Mouse (Mus musculus): ENCODE results near the gene Tmem51. TPM values are rescaled to one million over a fixed set of nuclear protein-coding genes. Genes with fewer than 3 reads are reported as not detected.
A peak's percentile ranks its signal among the peaks of the same experiment; 100 is the strongest.

Tmem51 gene
- polyA plus RNA-seq, 1 experiment from 2014 or later, result 16.7 TPM

- peaks cover 14% of the 10 kb centered on the region for H3K4me1 ChIP-seq (replicated peaks; ENCODE audit: control insufficient read depth, insufficient read depth, low read length)
- H3K36me3 ChIP-seq (ENCODE audit: control insufficient read depth, insufficient read depth, low read length), result no peaks in the 10 kb centered on the region
- H3K9ac ChIP-seq (ENCODE audit: low read depth, low read length), result no peak overlapping the region
- no peak overlapping the region for H3K4me3 ChIP-seq (ENCODE audit: low read depth, low read length)
- ATAC-seq (replicated peaks; ENCODE audit: low FRiP score) (no peak), DNase-seq (ENCODE audit: low spot score) (no peak)
- H3K27ac ChIP-seq (ENCODE audit: low read depth, low read length), result no peak overlapping the region
- H3K4me2 ChIP-seq, result no peak overlapping the region
- no peaks in the 10 kb centered on the region for H3K27me3 ChIP-seq (replicated peaks; ENCODE audit: control insufficient read depth, insufficient read depth, low read length)
- no peaks in the 10 kb centered on the region for H3K9me3 ChIP-seq (ENCODE audit: control insufficient read depth, low read length)
- 70% methylated on average over 18 of the region's 18 CpGs for WGBS
These were observed 23.4 kb downstream of the Tmem51 start for GRCm38 (mm10) chr4:142060455-142061378.

- DNase-seq (ENCODE audit: low spot score), result no peak
- H3K4me1 ChIP-seq (replicated peaks; ENCODE audit: control insufficient read depth, insufficient read depth, low read length), result peaks cover 6% of the 10 kb centered on the region
These were observed 24.3 kb downstream of the Tmem51 start for GRCm38 (mm10) chr4:142059841-142060193.

GRCm38 (mm10) chr4:142059113-142059840, 24.8 kb downstream of the Tmem51 start:
- Histone ChIP-seq H3K27ac (ENCODE audit: low read depth, low read length) (no peak overlapping the region), H3K9ac (ENCODE audit: low read depth, low read length) (no peak overlapping the region), H3K27me3 (replicated peaks; ENCODE audit: control insufficient read depth, insufficient read depth, low read length) (no peaks in the 10 kb centered on the region), H3K4me1 (replicated peaks; ENCODE audit: control insufficient read depth, insufficient read depth, low read length) (peaks cover 9% of the 10 kb centered on the region), H3K4me2 (no peak overlapping the region), H3K9me3 (ENCODE audit: control insufficient read depth, low read length) (no peaks in the 10 kb centered on the region), H3K4me3 (ENCODE audit: low read depth, low read length) (no peak overlapping the region), H3K36me3 (ENCODE audit: control insufficient read depth, insufficient read depth, low read length) (no peaks in the 10 kb centered on the region)
- DNase-seq (ENCODE audit: low spot score), result no peak
- WGBS, result 85% methylated on average over 13 of the region's 13 CpGs
- ATAC-seq (replicated peaks; ENCODE audit: low FRiP score), result no peak

More at GRCm38 (mm10) chr4:142059841-142060193, 24.3 kb downstream of the Tmem51 start:
- H3K4me2 ChIP-seq, result no peak overlapping the region
- H3K4me3 ChIP-seq (ENCODE audit: low read depth, low read length), result no peak overlapping the region
- H3K27ac ChIP-seq (ENCODE audit: low read depth, low read length), result no peak overlapping the region
- no peaks in the 10 kb centered on the region for H3K27me3 ChIP-seq (replicated peaks; ENCODE audit: control insufficient read depth, insufficient read depth, low read length)
- no peak overlapping the region for H3K9ac ChIP-seq (ENCODE audit: low read depth, low read length)
- WGBS, result 87% methylated on average over 8 of the region's 8 CpGs
- no peak for ATAC-seq (replicated peaks; ENCODE audit: low FRiP score)
- no peaks in the 10 kb centered on the region for H3K9me3 ChIP-seq (ENCODE audit: control insufficient read depth, low read length)
- H3K36me3 ChIP-seq (ENCODE audit: control insufficient read depth, insufficient read depth, low read length), result no peaks in the 10 kb centered on the region

- no peaks in the 10 kb centered on the region for H3K9me3 ChIP-seq (ENCODE audit: control insufficient read depth, low read length)
- H3K27me3 ChIP-seq (replicated peaks; ENCODE audit: control insufficient read depth, insufficient read depth, low read length), result no peaks in the 10 kb centered on the region
- 85% methylated on average over 22 of the region's 22 CpGs for WGBS
- H3K4me2 ChIP-seq, result no peak overlapping the region
- ATAC-seq (replicated peaks; ENCODE audit: low FRiP score) (no peak), DNase-seq (ENCODE audit: low spot score) (no peak)
- no peak overlapping the region for H3K9ac ChIP-seq (ENCODE audit: low read depth, low read length)
- H3K36me3 ChIP-seq (ENCODE audit: control insufficient read depth, insufficient read depth, low read length), result no peaks in the 10 kb centered on the region
- H3K4me3 ChIP-seq (ENCODE audit: low read depth, low read length), result no peak overlapping the region
- H3K27ac ChIP-seq (ENCODE audit: low read depth, low read length), result no peak overlapping the region
- H3K4me1 ChIP-seq (replicated peaks; ENCODE audit: control insufficient read depth, insufficient read depth, low read length), result peaks cover 12% of the 10 kb centered on the region
These were observed 26.4 kb downstream of the Tmem51 start for GRCm38 (mm10) chr4:142057529-142058216.

GRCm38 (mm10) chr4:142055600-142055999, 28.5 kb downstream of the Tmem51 start:
- Histone ChIP-seq H3K4me3 (ENCODE audit: low read depth, low read length) (no peak overlapping the region), H3K4me1 (replicated peaks; ENCODE audit: control insufficient read depth, insufficient read depth, low read length) (peaks cover 20% of the 10 kb centered on the region), H3K36me3 (ENCODE audit: control insufficient read depth, insufficient read depth, low read length) (no peaks in the 10 kb centered on the region), H3K27me3 (replicated peaks; ENCODE audit: control insufficient read depth, insufficient read depth, low read length) (no peaks in the 10 kb centered on the region), H3K9me3 (ENCODE audit: control insufficient read depth, low read length) (no peaks in the 10 kb centered on the region), H3K27ac (ENCODE audit: low read depth, low read length) (no peak overlapping the region), H3K9ac (ENCODE audit: low read depth, low read length) (no peak overlapping the region), H3K4me2 (no peak overlapping the region)
- no peak for ATAC-seq (replicated peaks; ENCODE audit: low FRiP score)
- 77% methylated on average over 8 of the region's 8 CpGs for WGBS
- no peak for DNase-seq (ENCODE audit: low spot score)

GRCm38 (mm10) chr4:142054580-142054979, 29.5 kb downstream of the Tmem51 start:
- no peaks in the 10 kb centered on the region for H3K9me3 ChIP-seq (ENCODE audit: control insufficient read depth, low read length)
- H3K4me1 ChIP-seq (replicated peaks; ENCODE audit: control insufficient read depth, insufficient read depth, low read length), result peaks cover 29% of the 10 kb centered on the region
- H3K27ac ChIP-seq (ENCODE audit: low read depth, low read length), result peak overlapping the region; percentile 22; the same call in 1 of the 2 replicates
- WGBS, result 73% methylated on average over 11 of the region's 11 CpGs
- no peaks in the 10 kb centered on the region for H3K27me3 ChIP-seq (replicated peaks; ENCODE audit: control insufficient read depth, insufficient read depth, low read length)
- no peak overlapping the region for H3K9ac ChIP-seq (ENCODE audit: low read depth, low read length)
- no peak overlapping the region for H3K4me3 ChIP-seq (ENCODE audit: low read depth, low read length)
- ATAC-seq (replicated peaks; ENCODE audit: low FRiP score) (0 out of 2 replicates have a peak, but pooled peaks have one; percentile 19), DNase-seq (ENCODE audit: low spot score) (no peak)
- H3K36me3 ChIP-seq (ENCODE audit: control insufficient read depth, insufficient read depth, low read length), result no peaks in the 10 kb centered on the region
- H3K4me2 ChIP-seq, result no peak overlapping the region

GRCm38 (mm10) chr4:142053661-142054448, 30.2 kb downstream of the Tmem51 start:
- H3K27ac ChIP-seq (ENCODE audit: low read depth, low read length), result peak overlapping the region; percentile 22; the same call in 1 of the 2 replicates
- H3K36me3 ChIP-seq (ENCODE audit: control insufficient read depth, insufficient read depth, low read length), result no peaks in the 10 kb centered on the region
- H3K27me3 ChIP-seq (replicated peaks; ENCODE audit: control insufficient read depth, insufficient read depth, low read length), result no peaks in the 10 kb centered on the region
- H3K9ac ChIP-seq (ENCODE audit: low read depth, low read length), result no peak overlapping the region
- H3K4me3 ChIP-seq (ENCODE audit: low read depth, low read length), result no peak overlapping the region
- 0 out of 2 replicates have a peak, but pooled peaks have one; percentile 6 for ATAC-seq (replicated peaks; ENCODE audit: low FRiP score)
- DNase-seq (ENCODE audit: low spot score), result no peak
- WGBS, result 48% methylated on average over 9 of the region's 9 CpGs
- H3K4me2 ChIP-seq, result no peak overlapping the region
- H3K9me3 ChIP-seq (ENCODE audit: control insufficient read depth, low read length), result no peaks in the 10 kb centered on the region
- peaks cover 37% of the 10 kb centered on the region for H3K4me1 ChIP-seq (replicated peaks; ENCODE audit: control insufficient read depth, insufficient read depth, low read length)

- WGBS, result 49% methylated on average over 4 of the region's 4 CpGs
- no peak for ATAC-seq (replicated peaks; ENCODE audit: low FRiP score)
- Histone ChIP-seq H3K4me1 (replicated peaks; ENCODE audit: control insufficient read depth, insufficient read depth, low read length) (peaks cover 40% of the 10 kb centered on the region), H3K27me3 (replicated peaks; ENCODE audit: control insufficient read depth, insufficient read depth, low read length) (no peaks in the 10 kb centered on the region), H3K9ac (ENCODE audit: low read depth, low read length) (no peak overlapping the region), H3K4me3 (ENCODE audit: low read depth, low read length) (no peak overlapping the region), H3K4me2 (no peak overlapping the region), H3K27ac (ENCODE audit: low read depth, low read length) (no peak overlapping the region), H3K36me3 (ENCODE audit: control insufficient read depth, insufficient read depth, low read length) (no peaks in the 10 kb centered on the region), H3K9me3 (ENCODE audit: control insufficient read depth, low read length) (no peaks in the 10 kb centered on the region)
- no peak for DNase-seq (ENCODE audit: low spot score)
These were observed 30.8 kb downstream of the Tmem51 start for GRCm38 (mm10) chr4:142053261-142053660.

All from liver, embryonic 11.5 days (tissue).